ENCODE assay signal across 8 mouse cellular contexts in genomic region chr9:119093419-119094295, GRCm38 (mm10). TPM values are rescaled to one million over a fixed set of nuclear protein-coding genes. Genes with fewer than 3 reads are reported as not detected.
DNase-seq lines count a peak whose midpoint lies in the region; ATAC-seq lines count a peak whose summit lies in the region.

Gene Plcd1 (minus strand): TSS chr9:119093502.

- H3K4me1 ChIP-seq in hindbrain, embryonic 13.5 days (replicated peaks) = peaks cover 59% of the 10 kb centered on the region

- peak within 1 kb of the TSS; percentile 59 for H3K4me3 ChIP-seq in hindbrain, embryonic 13.5 days

- DNase-seq in R1 (ENCODE audit: low read depth, low spot score) = peak; percentile 68
- DNase-seq in cerebellum, postnatal 36 days = peak; percentile 63 to 76
- DNase-seq in gastrocnemius, adult 18-20 months (ENCODE audit: low spot score) = peak; percentile 95
- DNase-seq in layer of hippocampus, postnatal 36 days = peak; percentile 77 to 85
- DNase-seq in lung, postnatal 10 days = peak; percentile 94
- DNase-seq in right cerebral cortex, adult 18-20 months = peak; percentile 85
- no peak for DNase-seq in T-cell, adult 2 months (ENCODE audit: low spot score)

- H3K27ac ChIP-seq in hindbrain, embryonic 13.5 days = peak within 1 kb of the TSS; percentile 71

- no peaks in the 10 kb centered on the region for H3K9me3 ChIP-seq in hindbrain, embryonic 13.5 days

- no peaks in the 10 kb centered on the region for H3K36me3 ChIP-seq in hindbrain, embryonic 13.5 days

- peak; percentile 77 for ATAC-seq in hindbrain, embryonic 13.5 days (ENCODE audit: low FRiP score)

- WGBS in hindbrain, embryonic 13.5 days = 9% methylated on average over 44 of the region's 45 CpGs

- peak within 1 kb of the TSS; percentile 84 for H3K9ac ChIP-seq in hindbrain, embryonic 13.5 days

- peak within 1 kb of the TSS; percentile 81 for H3K4me2 ChIP-seq in hindbrain, embryonic 13.5 days

- H3K27me3 ChIP-seq in hindbrain, embryonic 13.5 days = peaks cover 33% of the 10 kb centered on the region

RNA-seq across cellular contexts. Expression of gene Plcd1, which starts in this region (rescaled TPM):
- 1 to 10 TPM; 5.5 to 6.3 TPM for total RNA-seq in gastrocnemius, adult 18-20 months (2021)
- 22.5 and 23.8 TPM in 2 replicates for polyA plus RNA-seq in hindbrain, embryonic 13.5 days (2015; fragmentation: Nextera tagmentation; extraction: Ambion mirVana)
- 1 to 10 TPM; 8.3 to 8.4 TPM for total RNA-seq in layer of hippocampus, postnatal 36 days (2021)
